Mouse (Mus musculus): ENCODE results near the gene Gm10487.
"Not testable (repeated sequence)": the region's sequence is repeated elsewhere in the genome, so short reads cannot be mapped to it uniquely, and the experiment has no call there.

Gm10487 gene

DNA sequence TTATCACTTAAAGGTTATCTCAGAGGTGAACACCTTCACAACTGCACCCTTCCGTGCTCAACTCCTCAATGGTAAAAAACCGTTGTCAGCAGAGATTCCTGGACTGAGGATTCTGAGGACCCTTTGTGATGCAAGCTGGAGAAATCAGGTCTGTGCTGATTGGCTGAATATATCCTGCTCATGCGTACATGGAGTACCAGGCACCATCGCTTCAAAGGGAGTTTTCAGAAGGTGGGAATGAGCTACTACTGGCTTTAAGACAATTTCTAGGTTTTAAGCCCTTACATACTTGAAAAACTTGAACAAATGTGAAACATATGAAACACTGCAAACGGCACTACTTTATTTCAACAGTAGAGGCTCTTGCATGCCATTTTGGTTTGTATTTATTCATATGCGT lies at the start of gene Gm10487:
Gm10487 (minus strand) TSS at position 101 of the 400 bp plus-strand sequence.
- not testable (repeated sequence) for DNase-seq
